Mouse (Mus musculus) olfactory bulb, adult 2 months (tissue): ENCODE measurements around the gene Tspan14.

Experiments
- CTCF ChIP-seq: fragments of 200-500 bp; IDR thresholded peaks from 2 replicates; pipeline ENCODE4 v1.5.1; 2012; ENCODE audit warnings: low read depth, mild to moderate bottlenecking, low read length, moderate library complexity; ENCODE audit not compliant: insufficient read depth
- POLR2A ChIP-seq: fragments of 200-500 bp; IDR thresholded peaks from 2 replicates; pipeline ENCODE4 v1.6.1; 2012; ENCODE audit warnings: mild to moderate bottlenecking, low read depth, low read length, moderate library complexity; ENCODE audit not compliant: insufficient read depth

- no peak for TF ChIP-seq POLR2A
- no peak for TF ChIP-seq CTCF
These were observed 60.8 kb downstream of the Tspan14 start for GRCm38 (mm10) chr14:40905813-40906212.
